ENCODE assay signal across 12 mouse cellular contexts in the genomic region with DNA sequence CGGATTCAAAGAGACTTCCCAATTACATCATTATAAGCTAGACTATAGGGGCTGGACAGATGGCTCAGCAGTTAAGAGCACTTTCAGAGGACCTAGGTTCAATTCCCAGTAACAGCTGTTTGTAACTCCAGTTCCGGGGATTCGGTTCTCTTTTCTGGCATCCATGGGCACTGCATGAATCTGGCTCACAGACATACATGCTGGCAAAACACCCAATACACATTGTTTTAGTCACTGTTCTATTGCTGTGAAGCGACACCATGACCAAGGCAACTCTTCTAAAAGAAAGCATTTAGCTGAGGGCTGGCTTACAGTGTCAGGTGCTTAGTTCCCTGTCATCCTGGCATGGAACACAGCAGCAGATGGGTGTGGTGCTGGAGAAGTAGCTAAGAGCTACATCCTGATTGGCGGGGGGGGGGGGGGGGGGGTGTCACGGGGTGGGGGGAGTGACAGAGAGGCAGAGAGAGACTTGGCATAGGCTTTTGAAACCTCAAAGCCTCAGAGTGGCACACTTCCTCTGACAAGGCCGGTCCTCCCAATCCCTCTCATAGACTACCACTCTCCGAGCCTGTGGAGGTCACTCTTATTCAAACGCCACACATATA. TPM values are rescaled to one million over a fixed set of nuclear protein-coding genes. Genes with fewer than 3 reads are reported as not detected.
DNase-seq lines count a peak whose midpoint lies in the region; ATAC-seq and TF ChIP-seq lines count a peak whose summit lies in the region.
"Had no signal": no experiment of that assay in that cellular context is flagged by ENCODE, and none has a peak within 500 bp of the region (broad histone marks: within the 10 kb centered on the region; RNA-seq: fewer than 3 reads in every experiment).

No protein-coding gene starts in this region.

- TF ChIP-seq EP300 in liver, embryonic 14.5 days (IDR thresholded peaks at IDR 0.05; ENCODE audit: low read depth), result no peak

- H3K36me3 ChIP-seq in hindbrain, embryonic 16.5 days (ENCODE audit: control insufficient read depth, insufficient read depth, low read length), result no peaks in the 10 kb centered on the region
- no peaks in the 10 kb centered on the region for H3K36me3 ChIP-seq in hindbrain, embryonic 12.5 days
- H3K36me3 ChIP-seq in liver, embryonic 14.5 days (replicated peaks; ENCODE audit: control insufficient read depth, insufficient read depth, low read depth), result no peaks in the 10 kb centered on the region
- H3K36me3 ChIP-seq in intestine, postnatal 0 days (ENCODE audit: control insufficient read depth, insufficient read depth), result no peaks in the 10 kb centered on the region
- H3K36me3 ChIP-seq: lung, embryonic 15.5 days had no signal

- no peak overlapping the region for H3K9ac ChIP-seq in hindbrain, embryonic 16.5 days (ENCODE audit: low read depth, low read length)
- H3K9ac ChIP-seq in hindbrain, embryonic 12.5 days, result no peak overlapping the region
- H3K9ac ChIP-seq in liver, embryonic 14.5 days (replicated peaks), result no peak overlapping the region
- no peak overlapping the region for H3K9ac ChIP-seq in intestine, postnatal 0 days (ENCODE audit: low read depth, low read length)

- ATAC-seq in hindbrain, embryonic 16.5 days, result peak; percentile 35; the same call in 1 of the 2 replicates
- ATAC-seq in hindbrain, embryonic 12.5 days (ENCODE audit: low FRiP score), result no peak
- ATAC-seq in liver, embryonic 14.5 days (ENCODE audit: insufficient read depth), result no peak
- ATAC-seq in intestine, postnatal 0 days, result no peak

- TF ChIP-seq CTCF in bone marrow, adult 2 months (IDR thresholded peaks at IDR 0.05; ENCODE audit: control insufficient read depth, insufficient read depth, low read length), result no peak
- TF ChIP-seq CTCF in liver, embryonic 14.5 days (IDR thresholded peaks at IDR 0.05; ENCODE audit: low read depth), result no peak
- no peak for TF ChIP-seq CTCF in intestine, postnatal 0 days (IDR thresholded peaks at IDR 0.05; ENCODE audit: low read depth)

- H3K4me2 ChIP-seq in hindbrain, embryonic 16.5 days (ENCODE audit: low read length), result no peak overlapping the region; the same call in 1 of the 2 replicates
- H3K4me2 ChIP-seq in hindbrain, embryonic 12.5 days (replicated peaks), result no peak overlapping the region
- peak overlapping the region; percentile 95; the same call in 1 of the 2 replicates for H3K4me2 ChIP-seq in liver, embryonic 14.5 days (ENCODE audit: low read depth)
- no peak overlapping the region for H3K4me2 ChIP-seq in intestine, postnatal 0 days (replicated peaks; ENCODE audit: low read depth)

- H3K4me3 ChIP-seq in hindbrain, embryonic 16.5 days (ENCODE audit: low read length), result no peak overlapping the region
- H3K4me3 ChIP-seq in hindbrain, embryonic 12.5 days, result no peak overlapping the region
- no peak overlapping the region for H3K4me3 ChIP-seq in bone marrow, adult 2 months (replicated peaks; ENCODE audit: control insufficient read depth, low read depth, low read length)
- no peak overlapping the region for H3K4me3 ChIP-seq in liver, embryonic 14.5 days (ENCODE audit: insufficient read depth in 1 of 2, low read depth in 2 of 2, low read length in 2 of 2)
- no peak overlapping the region for H3K4me3 ChIP-seq in intestine, postnatal 0 days (ENCODE audit: low read depth, low read length)

- TF ChIP-seq POLR2A in bone marrow, adult 2 months (IDR thresholded peaks at IDR 0.05; ENCODE audit: borderline replicate concordance, control insufficient read depth, low read depth, low read length), result no peak

- no peaks in the 10 kb centered on the region for H3K4me1 ChIP-seq in hindbrain, embryonic 16.5 days (ENCODE audit: control insufficient read depth, insufficient read depth, low read depth, low read length)
- 0 out of 2 replicates have a peak, but pooled peaks cover 6% of the 10 kb centered on the region for H3K4me1 ChIP-seq in hindbrain, embryonic 12.5 days
- H3K4me1 ChIP-seq in bone marrow, adult 2 months (ENCODE audit: control insufficient read depth, insufficient read depth, low read length), result peaks cover 9% of the 10 kb centered on the region
- H3K4me1 ChIP-seq in liver, embryonic 14.5 days (replicated peaks; ENCODE audit: control insufficient read depth in 2 of 2, insufficient read depth in 2 of 2, low read length in 1 of 2), result peaks cover 2 to 13% of the 10 kb centered on the region in 2 experiments; a peak in 3 of 4 replicates
- H3K4me1 ChIP-seq in intestine, postnatal 0 days (replicated peaks; ENCODE audit: control insufficient read depth, insufficient read depth, low read length), result no peaks in the 10 kb centered on the region
- H3K4me1 ChIP-seq: lung, embryonic 15.5 days had no signal

- no peaks in the 10 kb centered on the region for H3K9me3 ChIP-seq in hindbrain, embryonic 16.5 days (ENCODE audit: control insufficient read depth, low read length)
- H3K9me3 ChIP-seq in hindbrain, embryonic 12.5 days (replicated peaks), result no peaks in the 10 kb centered on the region
- H3K9me3 ChIP-seq in liver, embryonic 14.5 days (ENCODE audit: control insufficient read depth, low read length), result no peaks in the 10 kb centered on the region
- H3K9me3 ChIP-seq in intestine, postnatal 0 days (ENCODE audit: control insufficient read depth), result no peaks in the 10 kb centered on the region
- H3K9me3 ChIP-seq: lung, embryonic 15.5 days had no signal

- H3K27ac ChIP-seq in hindbrain, embryonic 16.5 days (ENCODE audit: low read depth, low read length), result no peak overlapping the region
- no peak overlapping the region for H3K27ac ChIP-seq in hindbrain, embryonic 12.5 days
- peak overlapping the region; percentile 34; the same call in 1 of the 2 replicates for H3K27ac ChIP-seq in bone marrow, adult 2 months (ENCODE audit: control insufficient read depth, insufficient read depth, low read depth, low read length, poor library complexity)
- H3K27ac ChIP-seq in liver, embryonic 14.5 days, result no peak overlapping the region
- H3K27ac ChIP-seq in intestine, postnatal 0 days (ENCODE audit: low read depth, low read length), result no peak overlapping the region
- H3K27ac ChIP-seq: lung, embryonic 15.5 days had no signal

- WGBS in hindbrain, embryonic 16.5 days, result 65% methylated on average over 7 of the region's 9 CpGs
- WGBS in hindbrain, embryonic 12.5 days, result 80% methylated on average over 7 of the region's 9 CpGs
- 33% methylated on average over 9 of the region's 9 CpGs for WGBS in bone marrow, adult 2 months
- WGBS in liver, embryonic 14.5 days (ENCODE audit: insufficient replicate concordance), result 65% methylated on average over 8 of the region's 9 CpGs
- WGBS in intestine, postnatal 0 days, result 79% methylated on average over 8 of the region's 9 CpGs

- peak; percentile 85 for DNase-seq in 416B (ENCODE audit: low read depth)
- no peak for DNase-seq in liver, embryonic 14.5 days (ENCODE audit: low read depth in 3 of 3, low spot score in 3 of 3)
- DNase-seq in kidney, postnatal 25 days, result no peak
- DNase-seq: gastrocnemius, postnatal 25 days; layer of hippocampus, postnatal 36 days; right cerebral cortex, postnatal 4 days; thymus, adult 2 months had no signal

- 0 out of 2 replicates have a peak, but pooled peaks cover 2% of the 10 kb centered on the region for H3K27me3 ChIP-seq in hindbrain, embryonic 16.5 days (replicated peaks; ENCODE audit: control insufficient read depth, insufficient read depth, low read length)
- peaks cover 9% of the 10 kb centered on the region for H3K27me3 ChIP-seq in hindbrain, embryonic 12.5 days
- H3K27me3 ChIP-seq in liver, embryonic 14.5 days (ENCODE audit: control insufficient read depth, insufficient read depth, low read length), result no peaks in the 10 kb centered on the region
- 0 out of 2 replicates have a peak, but pooled peaks cover 2% of the 10 kb centered on the region for H3K27me3 ChIP-seq in intestine, postnatal 0 days (replicated peaks; ENCODE audit: control insufficient read depth, insufficient read depth, low read length)

RNA-seq across cellular contexts. Expression of a gene that starts 10.5 kb away (rescaled TPM):
- 43.8 and 43.9 TPM in 2 replicates for polyA plus RNA-seq in hindbrain, embryonic 16.5 days (2015; fragmentation: Nextera tagmentation; extraction: Ambion mirVana)
- polyA plus RNA-seq in hindbrain, embryonic 12.5 days (2016; fragmentation: Nextera tagmentation; extraction: Ambion mirVana), result 37.2 and 39.3 TPM in 2 replicates
- 14.1 and 23.8 TPM in 2 replicates for polyA plus RNA-seq in bone marrow, adult 2 months (2011; ENCODE audit: insufficient read depth, insufficient read length, low replicate concordance, missing spikeins)
- 21.9 and 28.1 TPM in 2 replicates for polyA plus RNA-seq in liver, embryonic 14.5 days (2012; rRNA removed)
- 52.5 and 59.9 TPM in 2 replicates for polyA plus RNA-seq in liver, embryonic 14.5 days (2014; fragmentation: Nextera tagmentation; extraction: Ambion mirVana)
- polyA plus RNA-seq in intestine, postnatal 0 days (2015; fragmentation: Nextera tagmentation; extraction: Ambion mirVana), result 185 and 214 TPM in 2 replicates

RNA-seq across cellular contexts. Expression of a gene that starts 31.1 kb away (rescaled TPM):
- 72.7 and 85.8 TPM in 2 replicates for polyA plus RNA-seq in hindbrain, embryonic 16.5 days (2015; fragmentation: Nextera tagmentation; extraction: Ambion mirVana)
- polyA plus RNA-seq in hindbrain, embryonic 12.5 days (2016; fragmentation: Nextera tagmentation; extraction: Ambion mirVana), result 75.1 and 76.4 TPM in 2 replicates
- 26.4 and 29.7 TPM in 2 replicates for polyA plus RNA-seq in bone marrow, adult 2 months (2011; ENCODE audit: insufficient read depth, insufficient read length, low replicate concordance, missing spikeins)
- polyA plus RNA-seq in liver, embryonic 14.5 days (2012; rRNA removed), result 33.4 and 43.4 TPM in 2 replicates
- 64.1 and 65.4 TPM in 2 replicates for polyA plus RNA-seq in liver, embryonic 14.5 days (2014; fragmentation: Nextera tagmentation; extraction: Ambion mirVana)
- polyA plus RNA-seq in intestine, postnatal 0 days (2015; fragmentation: Nextera tagmentation; extraction: Ambion mirVana), result 82.6 and 95.3 TPM in 2 replicates

RNA-seq across cellular contexts. Expression of a gene that starts 54.2 kb away (rescaled TPM):
- 43.0 and 45.2 TPM in 2 replicates for polyA plus RNA-seq in hindbrain, embryonic 16.5 days (2015; fragmentation: Nextera tagmentation; extraction: Ambion mirVana)
- polyA plus RNA-seq in hindbrain, embryonic 12.5 days (2016; fragmentation: Nextera tagmentation; extraction: Ambion mirVana), result 98.6 and 112 TPM in 2 replicates
- 25.8 and 42.3 TPM in 2 replicates for polyA plus RNA-seq in bone marrow, adult 2 months (2011; ENCODE audit: insufficient read depth, insufficient read length, low replicate concordance, missing spikeins)
- 15.3 and 17.6 TPM in 2 replicates for polyA plus RNA-seq in liver, embryonic 14.5 days (2012; rRNA removed)
- polyA plus RNA-seq in liver, embryonic 14.5 days (2014; fragmentation: Nextera tagmentation; extraction: Ambion mirVana), result 42.6 and 43.4 TPM in 2 replicates
- 10.1 and 10.8 TPM in 2 replicates for polyA plus RNA-seq in intestine, postnatal 0 days (2015; fragmentation: Nextera tagmentation; extraction: Ambion mirVana)

RNA-seq across cellular contexts. Expression of a gene that starts 54.4 kb away (rescaled TPM):
- polyA plus RNA-seq in hindbrain, embryonic 16.5 days (2015; fragmentation: Nextera tagmentation; extraction: Ambion mirVana), result 202 and 237 TPM in 2 replicates
- polyA plus RNA-seq in hindbrain, embryonic 12.5 days (2016; fragmentation: Nextera tagmentation; extraction: Ambion mirVana), result 52.0 and 59.7 TPM in 2 replicates
- polyA plus RNA-seq in bone marrow, adult 2 months (2011; ENCODE audit: insufficient read depth, insufficient read length, low replicate concordance, missing spikeins), result 101 and 121 TPM in 2 replicates
- polyA plus RNA-seq in liver, embryonic 14.5 days (2012; rRNA removed), result 330 and 468 TPM in 2 replicates
- polyA plus RNA-seq in liver, embryonic 14.5 days (2014; fragmentation: Nextera tagmentation; extraction: Ambion mirVana), result 596 and 611 TPM in 2 replicates
- polyA plus RNA-seq in intestine, postnatal 0 days (2015; fragmentation: Nextera tagmentation; extraction: Ambion mirVana), result 305 and 323 TPM in 2 replicates
